Mouse (Mus musculus) liver, embryonic 14.5 days (tissue): ENCODE measurements around the gene Grrp1. TPM values are rescaled to one million over a fixed set of nuclear protein-coding genes. Genes with fewer than 3 reads are reported as not detected.

Experiments
- ATAC-seq: fragments of 200-750 bp; cut with Nextera tagmentation; 2 replicates; pipeline ENCODE4 v1.8.0; 2017; ENCODE audit warnings: moderate number of reproducible peaks, mild to moderate bottlenecking, moderate library complexity; ENCODE audit not compliant: insufficient read depth
- DNase-seq, 3 experiments: peaks; one replicate each; pipeline ENCODE4 v3.0.0-alpha.2; 2012 to 2013; ENCODE audit warnings: low read depth in 3 of 3, low spot score in 3 of 3
- H3K27ac ChIP-seq: fragments of 300-500 bp; sonication (generic); 2 replicates; pipeline ENCODE4 v1.5.1; 2014; ENCODE audit warnings: moderate library complexity, mild to moderate bottlenecking, control low read depth, inconsistent platforms
- H3K27me3 ChIP-seq: fragments of 300-500 bp; sonication (generic); 2 replicates; pipeline ENCODE4 v1.6.1; 2014; ENCODE audit warnings: mild to moderate bottlenecking, low read length, moderate library complexity; ENCODE audit not compliant: control insufficient read depth, insufficient read depth
- H3K36me3 ChIP-seq: fragments of 300-500 bp; sonication (generic); replicated peaks from 2 replicates; pipeline ENCODE4 v1.6.1; 2014; ENCODE audit warnings: low read depth; ENCODE audit not compliant: control insufficient read depth, insufficient read depth
- H3K4me1 ChIP-seq, 2 experiments: fragments of 200-500 bp in 1 of 2; fragments of 300-500 bp in 1 of 2; sonication (generic) in 1 of 2; replicated peaks; 2 replicates each; pipeline ENCODE4 v1.6.1; 2012 to 2014; ENCODE audit warnings: antibody characterized with exemption in 1 of 2, inconsistent platforms in 1 of 2, low read length in 1 of 2; ENCODE audit not compliant: control insufficient read depth in 2 of 2, insufficient read depth in 2 of 2
- H3K4me2 ChIP-seq: fragments of 300-500 bp; sonication (generic); 2 replicates; pipeline ENCODE4 v1.6.1; 2014; ENCODE audit warnings: low read depth, mild to moderate bottlenecking, control low read depth, moderate library complexity
- H3K4me3 ChIP-seq, 2 experiments: fragments of 200-500 bp in 1 of 2; fragments of 300-500 bp in 1 of 2; sonication (generic) in 1 of 2; 2 replicates each; pipeline ENCODE4 v1.5.1; 2012 to 2014; ENCODE audit warnings: low read depth in 2 of 2, low read length in 2 of 2, mild to moderate bottlenecking in 2 of 2, control low read depth in 1 of 2, inconsistent platforms in 1 of 2, moderate library complexity in 1 of 2; ENCODE audit not compliant: insufficient read depth in 1 of 2
- H3K9ac ChIP-seq: fragments of 300-500 bp; sonication (generic); replicated peaks from 2 replicates; pipeline ENCODE4 v1.6.1; 2014; ENCODE audit warnings: mild to moderate bottlenecking, control low read depth, moderate library complexity
- H3K9me3 ChIP-seq: fragments of 300-500 bp; sonication (generic); 2 replicates; pipeline ENCODE4 v1.6.1; 2016; ENCODE audit warnings: low read length, mixed read lengths; ENCODE audit not compliant: control insufficient read depth
- CTCF ChIP-seq: IDR thresholded peaks from 2 replicates; pipeline ENCODE4 v1.5.1; 2016; ENCODE audit warnings: antibody characterized with exemption, low read depth, control low read depth
- EP300 ChIP-seq: IDR thresholded peaks from 2 replicates; pipeline ENCODE4 v1.6.1; 2016; ENCODE audit warnings: antibody characterized with exemption, low read depth
- WGBS: fragments of 180-500 bp; shearing (Covaris S2); extraction: QIAGEN DNeasy Blood & Tissue Kit; methylation state at CpG from one replicate; pipeline ENCODE4 v1.1.7; 2014; ENCODE audit not compliant: insufficient replicate concordance; 5-methylcytosine and 5-hydroxymethylcytosine counted together
- polyA plus RNA-seq, 2 experiments: library from polyadenylated mRNA; depleted of rRNA in 1 of 2; stranded (reverse) in 1 of 2; unstranded in 1 of 2; fragments of >200 nt; fragmentation: Nextera tagmentation in 1 of 2; extraction: Ambion mirVana in 1 of 2; gene quantifications; 2 replicates each; pipeline versions ENCODE4 v1.2.1 to v1.2.3; 2012 to 2014

The Grrp1 gene
- polyA plus RNA-seq, 2 experiments: 0.55 to 0.77 TPM

- H3K4me3 ChIP-seq: no peak overlapping the region
- ATAC-seq (no peak), DNase-seq (peak; percentile 54 to 57 (median 55))
- peaks cover 4 to 10% of the 10 kb centered on the region in 2 experiments for H3K4me1 ChIP-seq
- H3K4me2 ChIP-seq: no peak overlapping the region
- no peaks in the 10 kb centered on the region for H3K36me3 ChIP-seq
- TF ChIP-seq CTCF (peak; percentile 96), EP300 (no peak)
- H3K9me3 ChIP-seq: no peaks in the 10 kb centered on the region
- 19% methylated on average over 7 of the region's 7 CpGs for WGBS
- H3K9ac ChIP-seq: no peak overlapping the region
- H3K27me3 ChIP-seq: no peaks in the 10 kb centered on the region
- H3K27ac ChIP-seq: no peak overlapping the region
Observed at GRCm38 (mm10) chr4:134292067-134292466, 38.2 kb upstream of the Grrp1 start.

- Histone ChIP-seq H3K4me3 (peak overlapping the region; percentile 81 to 97), H3K9me3 (no peaks in the 10 kb centered on the region), H3K27me3 (no peaks in the 10 kb centered on the region), H3K27ac (no peak overlapping the region; the same call in 1 of the 2 replicates), H3K36me3 (peaks cover 8% of the 10 kb centered on the region), H3K4me1 (peaks cover 21 to 29% of the 10 kb centered on the region in 2 experiments), H3K9ac (peak overlapping the region; percentile 85), H3K4me2 (peak overlapping the region; percentile 83)
- no peak for ATAC-seq
- DNase-seq: no peak
- no peak for TF ChIP-seq CTCF
- no peak for TF ChIP-seq EP300
- WGBS: 32% methylated on average over 11 of the region's 11 CpGs
Observed at GRCm38 (mm10) chr4:134288397-134289256, 34.7 kb upstream of the Grrp1 start.

- ATAC-seq (peak; percentile 75), DNase-seq (peak; percentile 68 to 78 (median 71))
- Histone ChIP-seq H3K27me3 (no peaks in the 10 kb centered on the region), H3K4me1 (peaks cover 21 to 29% of the 10 kb centered on the region in 2 experiments), H3K27ac (peak within 1 kb of the TSS; percentile 71), H3K9ac (peak within 1 kb of the TSS; percentile 99), H3K4me2 (peak within 1 kb of the TSS; percentile 83), H3K4me3 (peak within 1 kb of the TSS; percentile 87 to 97), H3K36me3 (peaks cover 18% of the 10 kb centered on the region), H3K9me3 (no peaks in the 10 kb centered on the region)
- TF ChIP-seq CTCF: no peak; the same call in 1 of the 2 replicates
- no peak for TF ChIP-seq EP300
- whole genome bisulfite sequencing: under 1% methylated on average over 43 of the region's 43 CpGs
Observed at GRCm38 (mm10) chr4:134287575-134288025, 33.7 kb upstream of the Grrp1 start, which contains the start of gene Pdik1l. TSS of gene Pdik1l (minus strand) at chr4:134287895.

- peak overlapping the region; percentile 83 for H3K4me2 ChIP-seq
- peaks cover 21% of the 10 kb centered on the region for H3K36me3 ChIP-seq
- TF ChIP-seq EP300: no peak
- peak; percentile 27; the same call in 1 of the 2 replicates for TF ChIP-seq CTCF
- no peaks in the 10 kb centered on the region for H3K9me3 ChIP-seq
- H3K27me3 ChIP-seq: no peaks in the 10 kb centered on the region
- H3K9ac ChIP-seq: peak overlapping the region; percentile 99
- DNase-seq (peak; percentile 80 to 83 (median 81)), ATAC-seq (peak; percentile 89)
- H3K27ac ChIP-seq: peak overlapping the region; percentile 71
- peaks cover 21 to 29% of the 10 kb centered on the region in 2 experiments for H3K4me1 ChIP-seq
- peak overlapping the region; percentile 87 to 97 for H3K4me3 ChIP-seq
- WGBS: under 1% methylated on average over 59 of the region's 59 CpGs
Observed at GRCm38 (mm10) chr4:134287168-134287564, 33.3 kb upstream of the Grrp1 start.
